Mouse (Mus musculus) E14TG2a.4 (cell line): ENCODE measurements around the gene Vps18.

ENCODE experiments used
- H3K27me3 ChIP-seq: 2 replicates; pipeline ENCODE4 v1.6.1; 2014; ENCODE audit warnings: low read length, control low read depth; ENCODE audit not compliant: insufficient read depth
- H3K36me3 ChIP-seq: 2 replicates; pipeline ENCODE4 v1.6.1; 2014; ENCODE audit warnings: low read length, control low read depth; ENCODE audit not compliant: insufficient read depth
- H3K4me1 ChIP-seq: replicated peaks from 2 replicates; pipeline ENCODE4 v1.6.1; 2014; ENCODE audit warnings: low read depth, low read length, control low read depth
- H3K4me3 ChIP-seq: replicated peaks from 2 replicates; pipeline ENCODE4 v1.5.1; 2014; ENCODE audit warnings: mild to moderate bottlenecking, low read length
- H3K9me3 ChIP-seq: 2 replicates; pipeline ENCODE4 v1.6.1; 2014; ENCODE audit warnings: low read length, control low read depth
- CTCF ChIP-seq: conservative IDR thresholded peaks from 2 replicates; pipeline ENCODE4 v1.5.1; 2014; ENCODE audit warnings: low read length
- NANOG ChIP-seq: IDR thresholded peaks from 2 replicates; pipeline ENCODE4 v1.6.1; 2014; ENCODE audit warnings: borderline replicate concordance, low read length, mixed read lengths
- POU5F1 ChIP-seq: IDR thresholded peaks from 2 replicates; pipeline ENCODE4 v1.6.1; 2014; ENCODE audit warnings: low read length, borderline replicate concordance

The Vps18 gene

GRCm38 (mm10) chr2:119288270-119288882, at the start of gene Vps18:
Gene Vps18 (plus strand): TSS chr2:119288740.
- H3K4me3 ChIP-seq, result peak within 1 kb of the TSS; percentile 94
- H3K27me3 ChIP-seq, result peaks cover 3% of the 10 kb centered on the region; the same call in 1 of the 2 replicates
- TF ChIP-seq CTCF, result peak; percentile 79
- no peak for TF ChIP-seq NANOG
- H3K36me3 ChIP-seq, result peaks cover 31% of the 10 kb centered on the region
- no peaks in the 10 kb centered on the region for H3K9me3 ChIP-seq
- peaks cover 40% of the 10 kb centered on the region for H3K4me1 ChIP-seq

GRCm38 (mm10) chr2:119240075-119240818, 48.3 kb upstream of the Vps18 start:
- H3K4me1 ChIP-seq, result peaks cover 79% of the 10 kb centered on the region
- no peaks in the 10 kb centered on the region for H3K9me3 ChIP-seq
- H3K27me3 ChIP-seq, result no peaks in the 10 kb centered on the region
- TF ChIP-seq NANOG, result no peak
- TF ChIP-seq POU5F1, result no peak
- no peak for TF ChIP-seq CTCF
- H3K36me3 ChIP-seq, result peaks cover 68% of the 10 kb centered on the region
- H3K4me3 ChIP-seq, result peak overlapping the region; percentile 91

GRCm38 (mm10) chr2:119240819-119241186, 47.7 kb upstream of the Vps18 start:
- H3K4me3 ChIP-seq, result peak overlapping the region; percentile 5; the same call in 1 of the 2 replicates
- peaks cover 79% of the 10 kb centered on the region for H3K4me1 ChIP-seq
- H3K9me3 ChIP-seq, result no peaks in the 10 kb centered on the region
- H3K27me3 ChIP-seq, result no peaks in the 10 kb centered on the region
- TF ChIP-seq CTCF (no peak), NANOG (no peak), POU5F1 (no peak)
- peaks cover 68% of the 10 kb centered on the region for H3K36me3 ChIP-seq

GRCm38 (mm10) chr2:119242548-119242947, 46.0 kb upstream of the Vps18 start:
- Histone ChIP-seq H3K36me3 (peaks cover 86% of the 10 kb centered on the region), H3K4me1 (peaks cover 77% of the 10 kb centered on the region), H3K9me3 (no peaks in the 10 kb centered on the region), H3K27me3 (no peaks in the 10 kb centered on the region), H3K4me3 (no peak overlapping the region)
- no peak for TF ChIP-seq NANOG
- TF ChIP-seq POU5F1, result no peak
- TF ChIP-seq CTCF, result no peak

GRCm38 (mm10) chr2:119245246-119245645, 43.3 kb upstream of the Vps18 start:
- no peak overlapping the region for H3K4me3 ChIP-seq
- H3K4me1 ChIP-seq, result peaks cover 75% of the 10 kb centered on the region
- H3K27me3 ChIP-seq, result no peaks in the 10 kb centered on the region
- no peaks in the 10 kb centered on the region for H3K9me3 ChIP-seq
- TF ChIP-seq POU5F1, result no peak
- no peak for TF ChIP-seq CTCF
- TF ChIP-seq NANOG, result no peak
- peaks cover 90% of the 10 kb centered on the region for H3K36me3 ChIP-seq

GRCm38 (mm10) chr2:119247904-119248303, 40.6 kb upstream of the Vps18 start:
- Histone ChIP-seq H3K27me3 (no peaks in the 10 kb centered on the region), H3K36me3 (peaks cover 67% of the 10 kb centered on the region), H3K4me3 (no peak overlapping the region), H3K4me1 (peaks cover 63% of the 10 kb centered on the region), H3K9me3 (no peaks in the 10 kb centered on the region)
- no peak for TF ChIP-seq NANOG
- no peak for TF ChIP-seq POU5F1
- TF ChIP-seq CTCF, result no peak

- Histone ChIP-seq H3K9me3 (no peaks in the 10 kb centered on the region), H3K27me3 (peaks cover 8% of the 10 kb centered on the region)
- TF ChIP-seq CTCF (no peak), POU5F1 (no peak), NANOG (no peak)
Observed at GRCm38 (mm10) chr2:119249592-119250061, 38.9 kb upstream of the Vps18 start.

GRCm38 (mm10) chr2:119250377-119250776, 38.2 kb upstream of the Vps18 start:
- TF ChIP-seq POU5F1 (no peak), CTCF (no peak), NANOG (no peak)
- H3K4me1 ChIP-seq, result peaks cover 58% of the 10 kb centered on the region
- H3K9me3 ChIP-seq, result no peaks in the 10 kb centered on the region
- H3K4me3 ChIP-seq, result no peak overlapping the region
- H3K27me3 ChIP-seq, result peaks cover 8% of the 10 kb centered on the region
- H3K36me3 ChIP-seq, result peaks cover 44% of the 10 kb centered on the region

More at GRCm38 (mm10) chr2:119249592-119250061, 38.9 kb upstream of the Vps18 start:
- Histone ChIP-seq H3K4me1 (peaks cover 58% of the 10 kb centered on the region), H3K36me3 (peaks cover 51% of the 10 kb centered on the region), H3K4me3 (no peak overlapping the region)
